Mouse (Mus musculus) testis, postnatal 10 days (tissue): ENCODE measurements around the gene Rhbdd1.

ENCODE experiments used
- DNase-seq: peaks from one replicate; pipeline ENCODE4 v3.0.0; 2021; ENCODE audit warnings: low spot score

The Rhbdd1 gene

GRCm38 (mm10) chr1:82291930-82292712, 24.1 kb upstream of the Rhbdd1 start:
- no peak for DNase-seq

- peak; percentile 53 for DNase-seq
Observed at GRCm38 (mm10) chr1:82292771-82293170, 23.5 kb upstream of the Rhbdd1 start.

DNA sequence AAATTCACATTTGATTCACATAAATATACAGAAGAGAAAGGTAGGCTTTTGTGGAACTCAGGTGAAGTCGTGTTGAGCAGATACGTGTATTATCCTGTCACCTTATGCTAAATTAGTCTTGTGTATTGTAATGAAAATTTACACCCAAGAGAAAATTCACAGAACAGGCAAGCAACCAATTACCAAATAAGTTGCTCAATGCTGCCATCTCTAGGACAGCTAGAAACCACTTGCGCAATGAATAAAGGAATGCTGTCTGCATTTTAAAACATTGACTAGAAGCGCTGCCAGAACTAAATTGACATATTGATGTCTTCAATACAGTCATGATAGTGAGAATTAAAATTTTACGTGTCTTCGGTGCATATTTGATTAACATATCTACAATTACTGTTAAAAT, 22.1 kb upstream of the Rhbdd1 start:
- no peak for DNase-seq

DNA sequence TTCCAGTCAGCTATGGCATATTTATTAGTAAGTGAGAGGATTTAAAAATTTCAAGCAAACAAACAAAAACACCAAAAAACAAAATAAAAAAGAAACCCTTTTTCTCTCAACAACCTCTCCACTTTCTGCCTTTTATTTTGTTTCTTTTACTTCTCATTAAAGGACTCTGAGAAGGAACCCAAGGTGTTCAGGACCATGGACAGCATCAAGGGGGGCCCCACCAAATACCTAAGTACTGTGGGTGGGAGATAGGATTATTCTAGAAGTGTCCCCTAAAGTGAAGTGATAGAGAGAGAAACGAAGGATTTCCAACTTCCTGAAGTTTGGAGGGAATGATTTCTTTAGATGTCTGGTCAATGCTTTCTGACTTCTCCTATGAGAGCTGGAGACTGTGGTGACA, 17.7 kb upstream of the Rhbdd1 start:
- no peak for DNase-seq

- no peak for DNase-seq
Observed at GRCm38 (mm10) chr1:82304483-82304882, 11.8 kb upstream of the Rhbdd1 start.

DNA sequence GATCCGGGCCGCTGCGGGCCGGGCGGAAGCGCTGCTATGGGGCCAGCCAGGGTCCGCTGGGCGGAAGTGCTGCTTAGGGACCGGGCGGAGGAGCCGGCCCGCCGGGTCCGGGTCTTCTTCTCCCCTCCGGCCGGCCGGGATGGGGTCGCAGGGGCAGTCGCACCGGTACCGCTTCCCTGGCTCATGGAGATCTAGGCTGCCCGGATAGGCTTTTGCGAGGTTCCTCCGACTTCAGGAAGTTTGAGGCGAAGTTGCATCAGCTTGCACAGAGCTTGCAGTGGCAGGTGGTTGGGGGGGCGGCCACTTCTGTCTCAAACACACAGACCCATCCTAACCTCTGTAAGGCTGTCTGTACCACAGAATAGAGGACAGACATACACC, 484 bp downstream of the Rhbdd1 start:
- DNase-seq: peak; percentile 61

- DNase-seq: no peak
Observed at GRCm38 (mm10) chr1:82320456-82320855, 4.2 kb downstream of the Rhbdd1 start.

- no peak for DNase-seq
Observed at GRCm38 (mm10) chr1:82320864-82321263, 4.6 kb downstream of the Rhbdd1 start.

GRCm38 (mm10) chr1:82321441-82321840, 5.2 kb downstream of the Rhbdd1 start:
- no peak for DNase-seq

GRCm38 (mm10) chr1:82324131-82324785, 8.0 kb downstream of the Rhbdd1 start:
- no peak for DNase-seq

DNA sequence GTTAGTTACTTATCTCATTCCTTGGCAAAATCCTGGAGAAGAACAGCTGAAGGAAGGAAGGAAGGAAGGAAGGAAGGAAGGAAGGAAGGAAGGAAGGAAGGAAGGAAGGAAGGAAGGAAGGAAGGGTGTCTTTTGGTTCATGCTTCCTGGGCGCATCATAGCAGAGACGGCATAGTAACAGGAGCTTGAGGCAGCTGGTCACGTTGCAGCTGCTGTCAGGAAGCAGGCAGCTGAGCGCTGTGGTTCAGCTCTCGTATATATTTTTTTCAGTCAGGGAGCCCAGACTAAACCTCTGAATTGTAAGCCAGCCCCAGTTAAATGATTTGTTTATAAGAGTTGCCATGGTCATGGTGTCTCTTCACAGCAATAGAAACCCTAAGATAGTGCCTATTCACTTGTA, 9.9 kb downstream of the Rhbdd1 start:
- DNase-seq: no peak

GRCm38 (mm10) chr1:82328033-82328775, 12.0 kb downstream of the Rhbdd1 start:
- DNase-seq: no peak

DNA sequence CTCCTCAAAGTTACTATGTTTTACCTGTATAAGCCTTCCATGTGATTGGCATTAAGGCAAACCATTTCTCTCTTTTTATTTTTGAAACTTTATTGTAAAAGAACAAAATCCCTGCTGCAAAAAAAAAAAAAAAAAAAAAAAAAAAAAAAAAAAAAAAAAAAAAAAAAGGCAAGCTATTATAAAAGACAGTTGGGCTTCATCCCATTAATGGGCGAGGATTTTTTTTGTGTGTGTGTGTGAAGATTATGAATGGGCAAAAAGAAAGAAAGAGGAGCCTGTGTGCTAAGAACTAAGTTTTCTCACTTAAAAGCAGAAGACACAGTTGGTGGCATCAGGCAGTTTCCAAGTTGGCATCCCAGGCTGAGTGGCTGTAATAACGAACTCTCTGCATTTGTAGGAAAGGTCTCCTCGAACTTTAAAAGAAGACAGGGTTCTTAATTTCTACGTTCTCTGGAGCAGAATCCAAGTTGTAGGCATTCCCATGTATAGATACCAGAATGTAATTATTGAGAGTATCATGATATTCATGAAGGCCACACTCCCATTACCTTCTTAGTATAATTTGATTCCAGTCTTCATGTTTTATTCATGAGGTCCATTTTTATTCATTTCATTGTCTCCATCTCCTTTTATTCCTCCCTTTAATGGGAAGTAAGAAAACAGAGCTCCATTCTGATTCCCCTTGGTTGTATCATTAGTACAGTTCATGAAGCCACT, 13.1 kb downstream of the Rhbdd1 start:
- DNase-seq: no peak

DNA sequence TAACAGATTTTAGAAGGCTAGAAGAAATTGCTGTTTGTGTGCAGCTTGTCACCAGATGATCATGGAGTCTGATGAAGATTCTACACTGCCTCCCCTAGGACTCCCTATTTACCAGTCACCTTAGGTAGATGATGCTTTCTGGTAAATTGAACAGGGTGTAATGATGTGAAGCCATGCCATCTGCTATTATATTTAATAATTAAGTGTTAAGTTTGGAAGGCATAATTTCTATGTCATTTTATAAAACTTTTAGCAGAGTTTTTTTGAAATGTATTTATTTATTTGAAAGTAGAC, 13.6 kb downstream of the Rhbdd1 start:
- no peak for DNase-seq

DNA sequence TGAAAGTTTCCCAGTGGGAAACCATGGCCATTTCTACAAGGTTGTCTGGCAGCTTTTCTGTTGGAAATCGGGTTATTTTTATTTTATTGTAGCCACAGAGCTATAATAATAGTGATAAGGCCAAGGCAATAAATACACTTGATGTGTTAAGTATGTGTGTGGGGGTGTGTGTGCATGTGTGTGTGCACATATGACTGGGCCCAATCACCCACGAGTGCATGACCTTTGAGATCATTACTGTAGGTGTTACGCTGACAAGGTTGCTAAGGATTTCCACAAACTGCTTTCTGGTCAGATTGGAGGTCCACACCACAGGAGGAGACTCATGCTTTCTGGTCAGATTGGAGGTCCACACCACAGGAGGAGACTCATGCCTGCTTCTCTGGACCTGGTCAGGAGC, 18.3 kb downstream of the Rhbdd1 start:
- DNase-seq: no peak

DNA sequence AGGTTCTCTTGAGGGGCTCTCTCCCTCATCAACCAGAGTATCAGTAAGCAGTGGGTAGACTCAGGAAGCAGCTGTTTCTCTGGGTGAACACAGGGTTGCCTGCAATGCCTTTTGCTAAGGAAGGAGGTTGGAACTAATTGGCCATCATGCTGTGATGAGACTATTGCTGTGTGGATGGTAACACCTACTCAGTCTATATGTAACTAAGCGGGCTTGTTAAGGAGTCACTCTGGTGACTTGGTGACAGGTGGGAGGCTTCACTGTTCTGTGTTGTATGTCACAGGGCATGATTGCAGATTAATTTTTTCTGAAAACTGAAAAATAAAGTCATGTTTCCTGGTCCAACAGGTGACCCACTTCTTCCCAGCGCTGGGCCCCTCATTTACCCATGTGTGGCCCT, 36.8 kb downstream of the Rhbdd1 start:
- no peak for DNase-seq

GRCm38 (mm10) chr1:82353755-82354154, 37.5 kb downstream of the Rhbdd1 start:
- DNase-seq: no peak

DNA sequence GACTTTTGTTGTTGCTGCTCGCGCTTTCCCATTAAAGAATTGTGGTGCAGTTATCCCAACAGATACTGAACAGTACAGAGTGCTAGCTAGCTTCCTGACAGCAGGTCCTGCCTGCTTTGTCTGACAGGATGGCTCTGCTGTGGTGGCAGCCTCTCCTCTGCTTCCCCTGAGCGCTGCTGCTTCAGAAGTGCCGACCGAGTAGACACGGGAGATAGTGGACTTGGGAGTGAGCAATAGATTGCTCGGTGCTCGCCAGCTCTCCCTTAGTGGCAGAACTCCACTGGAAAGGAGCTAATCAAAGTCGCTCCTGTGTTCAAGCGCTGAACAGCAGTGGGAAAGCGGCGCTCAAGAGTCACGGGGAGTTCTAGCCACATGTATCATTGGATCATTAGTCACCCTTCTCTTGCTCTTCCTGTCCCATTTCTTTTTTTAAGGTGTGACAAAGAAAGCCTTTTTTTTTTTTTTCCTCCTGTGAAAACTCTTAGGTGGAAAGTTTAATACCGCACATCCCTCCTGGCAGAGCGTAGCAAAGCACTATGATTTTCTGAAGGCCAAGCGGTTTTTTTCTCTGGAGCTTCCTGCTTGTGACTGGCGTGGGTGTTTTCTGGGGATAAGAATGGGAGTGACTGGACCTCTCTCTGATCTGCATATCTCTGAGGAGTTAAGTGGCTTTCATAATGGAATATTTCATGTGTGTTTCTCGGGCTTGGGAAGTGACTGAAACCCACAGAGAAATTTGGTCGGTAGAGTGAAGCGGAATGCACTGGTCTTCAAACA, 42.8 kb downstream of the Rhbdd1 start:
- peak; percentile 48 for DNase-seq

GRCm38 (mm10) chr1:82359648-82360026, 43.4 kb downstream of the Rhbdd1 start:
- DNase-seq: no peak

DNA sequence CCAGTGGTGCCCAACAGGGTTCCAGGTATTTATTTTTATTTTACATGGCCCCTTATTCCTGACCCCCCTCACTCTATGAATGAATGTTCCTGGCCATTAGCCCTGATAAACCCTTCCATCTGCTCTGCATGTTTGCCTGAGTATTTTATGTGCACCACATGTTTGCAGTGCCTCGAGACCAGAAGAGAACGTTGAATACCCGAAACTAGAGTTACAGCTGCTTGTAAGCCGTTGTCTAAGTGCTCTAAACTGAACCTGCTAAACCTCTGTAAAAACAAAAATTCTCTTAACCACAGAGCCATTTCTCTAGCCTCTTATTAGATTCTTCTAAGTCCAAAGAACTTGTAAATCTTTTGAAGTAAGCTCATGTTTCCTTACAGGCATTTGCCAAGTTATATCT, 45.0 kb downstream of the Rhbdd1 start:
- DNase-seq: no peak

DNA sequence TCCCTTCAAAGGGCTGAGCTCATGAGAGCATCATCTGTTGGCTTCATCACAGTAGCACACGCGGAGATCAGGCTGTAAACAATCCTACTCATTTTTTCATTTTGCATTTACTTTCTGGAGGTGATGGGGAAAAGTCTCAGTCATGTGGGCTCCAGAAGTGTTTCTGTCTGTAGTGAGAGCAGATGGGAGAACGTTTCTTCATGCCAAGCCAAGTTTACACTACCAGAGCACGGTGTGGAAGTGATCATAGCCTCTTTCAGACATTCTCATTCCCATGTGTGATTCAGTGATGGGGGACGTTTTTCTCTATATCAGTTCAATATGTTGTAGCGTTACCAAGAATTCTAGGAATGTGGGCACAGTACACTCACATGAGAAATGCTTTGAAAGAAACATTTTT, 45.9 kb downstream of the Rhbdd1 start:
- no peak for DNase-seq

DNA sequence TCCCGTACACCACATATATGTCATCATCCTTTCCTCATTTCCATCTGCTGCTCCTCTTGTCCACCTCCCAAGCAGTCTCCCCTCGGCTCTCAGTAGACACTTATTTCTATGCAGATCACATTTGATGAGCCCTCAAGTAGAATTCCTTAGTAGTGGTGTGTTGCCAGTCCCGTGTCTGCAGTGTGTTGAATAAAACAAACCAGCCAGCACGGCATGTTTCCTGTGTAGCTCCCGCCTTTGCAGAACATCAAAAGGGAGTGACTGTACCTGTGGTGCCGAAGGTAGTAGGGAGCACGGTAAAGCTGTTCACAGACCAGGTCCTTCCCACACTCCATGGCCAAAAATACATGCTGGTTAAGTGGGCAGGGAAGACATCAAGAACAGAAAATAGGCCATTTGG, 47.8 kb downstream of the Rhbdd1 start:
- no peak for DNase-seq
